ENCODE assay signal across 18 mouse cellular contexts in the genomic region with DNA sequence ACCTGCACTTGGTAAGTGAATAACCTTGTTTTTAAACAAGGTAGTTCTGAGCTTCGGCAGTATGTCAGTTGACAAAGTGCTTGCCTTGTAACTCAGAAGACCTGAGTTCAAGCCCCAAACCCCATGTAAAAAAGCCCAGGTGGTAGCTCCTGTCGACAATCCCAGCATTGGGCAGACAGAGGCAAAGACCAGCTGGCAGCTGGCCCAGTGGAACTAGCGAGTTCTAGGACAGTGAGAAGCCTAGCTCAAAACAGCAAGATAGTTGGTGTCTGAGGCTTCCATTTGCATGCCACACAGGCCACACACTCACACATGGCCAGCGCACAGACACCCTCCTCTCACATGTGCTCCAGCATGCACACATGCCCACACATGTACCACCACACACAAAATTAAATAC.
DNase-seq lines count a peak whose midpoint lies in the region; TF ChIP-seq lines count a peak whose summit lies in the region.
"Had no signal": no experiment of that assay in that cellular context is flagged by ENCODE, and none has a peak within 500 bp of the region (broad histone marks: within the 10 kb centered on the region; RNA-seq: fewer than 3 reads in every experiment).

No protein-coding gene starts in this region.

- no peak for TF ChIP-seq CTCF in layer of hippocampus, adult 2 months (conservative IDR thresholded peaks at IDR 0.05)

- H3K27ac ChIP-seq in layer of hippocampus, adult 2 months = 0 out of 2 replicates have a peak overlapping the region, but pooled peaks have one; percentile 10
- H3K27ac ChIP-seq: embryonic facial prominence, embryonic 15.5 days; heart, embryonic 13.5 days; hindbrain, embryonic 13.5 days; kidney, postnatal 0 days; liver, embryonic 13.5 days; midbrain, embryonic 12.5 days had no signal

- no peak for DNase-seq in layer of hippocampus, adult 2 months (ENCODE audit: low spot score in 2 of 2)
- DNase-seq in layer of hippocampus, adult 9-11 months = no peak
- DNase-seq in brain, adult 2 months (ENCODE audit: low read depth, low spot score) = peak; percentile 41
- DNase-seq in cerebellum, adult 11-12 months = peak; percentile 46
- DNase-seq in cerebellum, postnatal 10 days = peak; percentile 44 to 46
- no peak for DNase-seq in embryo, embryonic 9.5 days (ENCODE audit: extremely low spot score)
- DNase-seq in layer of hippocampus, adult 8-10 months (ENCODE audit: low spot score in 2 of 2) = no peak
- DNase-seq: adrenal gland, postnatal 14 days; gastrocnemius, postnatal 14 days; kidney, adult 11 months; liver, embryonic 13.5 days; lung, adult 2 months; retina, postnatal 1 day had no signal

- H3K4me3 ChIP-seq in layer of hippocampus, adult 2 months = no peak overlapping the region
- H3K4me3 ChIP-seq: embryonic facial prominence, embryonic 15.5 days; heart, embryonic 13.5 days; hindbrain, embryonic 13.5 days; liver, embryonic 13.5 days; midbrain, embryonic 12.5 days had no signal

Comparison
In these comparisons a context has a peak if more than half of its experiments do, and no peak if none do; other contexts are left out.
1. DNase-seq: peak in brain, adult 2 months (single experiment), cerebellum, adult 11-12 months (single experiment) and cerebellum, postnatal 10 days (2 of 2); none in layer of hippocampus, adult 2 months (0 of 2), layer of hippocampus, adult 9-11 months (single experiment), embryo, embryonic 9.5 days (single experiment) and layer of hippocampus, adult 8-10 months (0 of 2).